Mouse (Mus musculus) G1E-ER4 (cell line): Measurements from ENCODE around the gene Ptprj. TPM values are rescaled to one million over a fixed set of nuclear protein-coding genes. Genes with fewer than 3 reads are reported as not detected.

Experiments
- GATA1 ChIP-seq: IDR thresholded peaks from one replicate; pipeline ENCODE4 v1.8.0; 2012; ENCODE audit warnings: low read length, inconsistent platforms
- polyA plus RNA-seq: library from polyadenylated mRNA; stranded (reverse); fragments of >175 nt; gene quantifications from 2 replicates; pipeline ENCODE4 v1.2.3, GENCODE M21; 2012

Ptprj gene
- polyA plus RNA-seq, 1 experiment, result not detected

- no peak for TF ChIP-seq GATA1
These were observed 58.5 kb downstream of the Ptprj start for GRCm38 (mm10) chr2:90521909-90522308.

DNA sequence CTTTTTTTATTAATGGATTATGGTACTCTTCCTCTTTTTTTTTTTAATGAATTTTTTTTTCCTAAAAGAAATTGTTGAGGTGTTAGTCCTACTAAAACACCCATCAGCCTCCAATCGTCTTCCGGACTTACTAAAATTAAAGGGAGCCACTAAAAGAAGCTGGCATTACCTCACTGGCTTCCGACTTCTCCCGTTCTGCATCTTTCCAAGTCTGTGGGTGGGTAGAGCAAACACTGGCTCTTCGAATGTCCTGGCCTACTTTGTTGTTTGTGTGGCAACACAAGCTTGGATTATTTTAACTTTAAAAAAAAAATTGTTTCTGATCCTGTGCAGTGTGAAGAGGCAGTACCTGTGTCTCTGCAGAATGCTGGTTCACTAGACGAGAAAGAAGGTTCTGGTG, 62.2 kb downstream of the Ptprj start:
- no peak for TF ChIP-seq GATA1

- no peak for TF ChIP-seq GATA1
These were observed 65.5 kb downstream of the Ptprj start for GRCm38 (mm10) chr2:90514969-90515368.

GRCm38 (mm10) chr2:90509268-90509667, 71.2 kb downstream of the Ptprj start:
- no peak for TF ChIP-seq GATA1

GRCm38 (mm10) chr2:90506143-90506542, 74.3 kb downstream of the Ptprj start:
- TF ChIP-seq GATA1, result no peak

GRCm38 (mm10) chr2:90504731-90505171, 75.7 kb downstream of the Ptprj start:
- no peak for TF ChIP-seq GATA1

GRCm38 (mm10) chr2:90503182-90503833, 77.1 kb downstream of the Ptprj start:
- no peak for TF ChIP-seq GATA1

GRCm38 (mm10) chr2:90502738-90503137, 77.7 kb downstream of the Ptprj start:
- TF ChIP-seq GATA1, result no peak

DNA sequence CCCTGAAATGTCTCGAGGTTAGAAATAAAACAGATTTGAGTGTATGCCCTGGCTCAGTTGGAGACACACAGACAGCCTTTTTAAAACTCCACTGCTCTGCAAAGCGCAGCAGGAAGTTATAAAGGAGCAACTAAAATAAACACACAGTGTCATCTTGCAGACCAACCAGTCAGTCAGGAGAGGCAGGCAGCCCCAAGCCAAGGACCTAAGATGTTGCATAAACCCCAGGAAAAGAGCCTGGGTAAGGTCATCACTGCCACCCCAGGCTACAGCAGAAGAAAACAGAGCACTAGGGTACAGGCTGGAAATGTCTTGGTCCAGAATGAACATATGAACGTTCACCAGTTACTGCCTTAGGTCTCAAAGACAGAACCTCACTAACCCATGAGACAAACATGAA, 78.7 kb downstream of the Ptprj start:
- TF ChIP-seq GATA1, result no peak

- no peak for TF ChIP-seq GATA1
These were observed 79.6 kb downstream of the Ptprj start for GRCm38 (mm10) chr2:90500892-90501291.

GRCm38 (mm10) chr2:90499002-90499401, 81.4 kb downstream of the Ptprj start:
- TF ChIP-seq GATA1, result no peak

DNA sequence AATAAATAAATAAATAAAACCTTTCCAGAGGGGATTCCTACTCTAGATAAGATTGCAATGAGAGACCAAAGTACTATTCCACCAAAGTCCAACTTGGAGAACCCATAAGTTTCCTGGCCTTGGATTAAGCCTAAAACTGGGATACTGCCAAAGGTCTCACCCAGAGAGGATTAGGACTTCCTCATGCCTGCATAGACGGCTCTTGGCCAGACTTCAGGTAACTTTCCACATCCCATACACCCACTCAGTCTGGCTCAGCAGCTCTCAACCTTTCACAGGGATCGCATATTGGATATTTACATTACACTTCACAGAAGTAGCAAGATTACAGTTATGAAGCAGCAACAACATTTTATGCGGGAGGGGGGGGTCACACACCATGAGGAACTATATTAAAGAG, 82.9 kb downstream of the Ptprj start:
- TF ChIP-seq GATA1, result no peak

GRCm38 (mm10) chr2:90496680-90497074, 83.8 kb downstream of the Ptprj start:
- no peak for TF ChIP-seq GATA1

DNA sequence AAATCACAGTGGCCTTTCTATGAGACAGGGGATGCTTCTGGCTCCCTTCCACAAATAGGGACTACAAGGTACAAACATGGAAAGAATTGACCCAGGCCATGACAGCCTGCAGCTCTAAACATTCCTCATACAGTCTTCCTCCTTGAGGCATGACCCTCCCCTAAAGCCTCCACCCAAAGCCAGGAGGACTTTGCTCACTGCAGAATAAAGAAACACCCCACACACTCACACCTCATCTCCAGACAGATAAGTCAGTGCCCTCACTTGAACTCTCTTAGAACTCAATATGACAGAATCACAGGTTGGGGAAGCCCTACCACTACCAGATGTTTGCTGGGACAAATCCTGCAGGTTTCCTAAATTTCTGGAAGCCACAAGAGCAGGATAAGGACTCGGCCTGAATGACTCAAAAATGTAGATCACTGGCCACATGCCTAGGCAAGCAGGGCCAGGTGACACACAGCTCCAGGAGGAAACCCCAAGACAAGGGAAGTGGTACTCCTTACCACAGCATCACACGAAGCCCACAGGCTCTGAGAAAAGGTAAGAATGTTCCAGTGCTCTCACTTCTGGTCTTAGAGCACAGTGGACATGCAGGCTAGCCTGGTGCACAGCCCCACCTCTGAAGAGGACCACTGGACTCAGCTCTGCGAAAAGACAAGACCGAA, 84.3 kb downstream of the Ptprj start:
- no peak for TF ChIP-seq GATA1

DNA sequence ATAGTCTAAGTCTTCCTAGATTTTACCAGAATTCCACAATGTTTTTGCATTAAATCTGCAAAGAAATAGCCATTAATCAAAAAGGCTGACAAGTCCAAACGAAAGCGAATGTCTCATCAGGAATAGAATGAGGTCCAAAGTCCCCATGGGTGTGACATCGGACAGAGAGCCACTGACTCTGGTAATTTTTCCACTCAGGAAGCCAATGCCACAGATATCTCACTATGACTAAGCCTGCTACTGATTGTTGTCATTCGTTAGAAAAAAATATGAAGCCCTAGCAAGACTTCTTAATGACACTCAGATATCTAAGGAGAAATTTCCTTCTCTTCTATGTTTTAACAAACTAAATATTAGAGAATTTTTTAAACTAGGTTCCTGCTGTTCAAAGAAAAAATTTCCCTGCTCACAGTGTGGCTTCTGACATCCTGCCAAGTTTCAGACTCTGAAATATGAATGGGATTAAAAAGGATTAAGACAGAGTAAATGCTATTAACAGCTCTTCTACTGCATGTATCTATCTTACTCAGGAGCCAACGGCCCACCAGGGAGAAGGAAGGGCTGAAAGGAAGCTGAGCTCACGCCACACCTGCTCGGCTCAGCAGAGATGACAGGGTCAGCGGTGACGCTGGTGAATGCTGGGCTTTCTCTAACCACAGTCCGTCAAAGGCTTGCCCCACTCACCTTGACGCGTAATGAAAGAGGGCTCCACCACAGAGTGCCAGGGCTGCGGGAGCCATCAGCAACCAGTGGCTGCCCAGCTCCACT, 90.0 kb downstream of the Ptprj start:
- no peak for TF ChIP-seq GATA1

GRCm38 (mm10) chr2:90489839-90490238, 90.6 kb downstream of the Ptprj start:
- TF ChIP-seq GATA1, result no peak
